Mouse (Mus musculus): ENCODE measurements around the gene Cnot2. TPM values are rescaled to one million over a fixed set of nuclear protein-coding genes. Genes with fewer than 3 reads are reported as not detected.

The Cnot2 gene
- total RNA-seq, 2 experiments from 2014 or later = 68.3 to 76.9 TPM

- intact Hi-C loops (cut with DNase I) = no loop called here
- DNase-seq (ENCODE audit: extremely low spot score in 1 of 2, low spot score in 2 of 2) = no peak
- no peak overlapping the region for H3K27ac ChIP-seq
- TF ChIP-seq CTCF (IDR thresholded peaks at IDR 0.05) = no peak
- H3K4me3 ChIP-seq = no peak overlapping the region
Measured at GRCm38 (mm10) chr10:116557166-116557565, 24.1 kb downstream of the Cnot2 start.

GRCm38 (mm10) chr10:116554434-116554833 lies 26.9 kb downstream of the Cnot2 start:
- DNase-seq (ENCODE audit: extremely low spot score in 1 of 2, low spot score in 2 of 2) = no peak
- peak; percentile 28; the same call in 1 of the 2 replicates for TF ChIP-seq CTCF (IDR thresholded peaks at IDR 0.05)
- intact Hi-C loops (cut with DNase I) = no loop called here
- Histone ChIP-seq H3K4me3 (no peak overlapping the region), H3K27ac (no peak overlapping the region)

- no peak overlapping the region for H3K27ac ChIP-seq
- TF ChIP-seq CTCF (IDR thresholded peaks at IDR 0.05) = no peak
- H3K4me3 ChIP-seq = no peak overlapping the region
- intact Hi-C loops (cut with DNase I) = no loop called here
- DNase-seq (ENCODE audit: extremely low spot score in 1 of 2, low spot score in 2 of 2) = no peak
Measured at GRCm38 (mm10) chr10:116547958-116548357, 33.4 kb downstream of the Cnot2 start.

GRCm38 (mm10) chr10:116546177-116546576 lies 35.1 kb downstream of the Cnot2 start:
- no peak for TF ChIP-seq CTCF (IDR thresholded peaks at IDR 0.05)
- Histone ChIP-seq H3K4me3 (no peak overlapping the region), H3K27ac (no peak overlapping the region)
- DNase-seq (ENCODE audit: extremely low spot score in 1 of 2, low spot score in 2 of 2) = no peak
- intact Hi-C loops (cut with DNase I) = no loop called here

GRCm38 (mm10) chr10:116543061-116543460 lies 38.2 kb downstream of the Cnot2 start:
- Histone ChIP-seq H3K27ac (no peak overlapping the region), H3K4me3 (no peak overlapping the region)
- TF ChIP-seq CTCF (IDR thresholded peaks at IDR 0.05) = no peak
- intact Hi-C loops (cut with DNase I) = no loop called here
- no peak for DNase-seq (ENCODE audit: extremely low spot score in 1 of 2, low spot score in 2 of 2)

GRCm38 (mm10) chr10:116540750-116541149 lies 40.6 kb downstream of the Cnot2 start:
- no peak for TF ChIP-seq CTCF (IDR thresholded peaks at IDR 0.05)
- intact Hi-C loops (cut with DNase I) = no loop called here
- Histone ChIP-seq H3K4me3 (no peak overlapping the region), H3K27ac (no peak overlapping the region)
- no peak for DNase-seq (ENCODE audit: extremely low spot score in 1 of 2, low spot score in 2 of 2)

GRCm38 (mm10) chr10:116537495-116537894 lies 43.8 kb downstream of the Cnot2 start:
- TF ChIP-seq CTCF (IDR thresholded peaks at IDR 0.05) = no peak
- DNase-seq (ENCODE audit: extremely low spot score in 1 of 2, low spot score in 2 of 2) = no peak
- H3K4me3 ChIP-seq = no peak overlapping the region
- intact Hi-C loops (cut with DNase I) = no loop called here
- H3K27ac ChIP-seq = no peak overlapping the region

- DNase-seq (ENCODE audit: extremely low spot score in 1 of 2, low spot score in 2 of 2) = no peak
- TF ChIP-seq CTCF (IDR thresholded peaks at IDR 0.05) = no peak
- intact Hi-C loops (cut with DNase I) = loop anchor here (5.0 kb wide), 1 partner anchor 313 kb away; no protein-coding TSS in a partner anchor
- no peak overlapping the region for H3K4me3 ChIP-seq
- H3K27ac ChIP-seq = no peak overlapping the region
Measured at GRCm38 (mm10) chr10:116534278-116534677, 47.0 kb downstream of the Cnot2 start.

- Histone ChIP-seq H3K27ac (no peak overlapping the region), H3K4me3 (no peak overlapping the region)
- TF ChIP-seq CTCF (IDR thresholded peaks at IDR 0.05) = no peak
- intact Hi-C loops (cut with DNase I) = loop anchor here (5.0 kb wide), 1 partner anchor 315 kb away; no protein-coding TSS in a partner anchor
- DNase-seq (ENCODE audit: extremely low spot score in 1 of 2, low spot score in 2 of 2) = no peak
Measured at GRCm38 (mm10) chr10:116532561-116532960, 48.8 kb downstream of the Cnot2 start.

- peak; percentile 32 for TF ChIP-seq CTCF (IDR thresholded peaks at IDR 0.05)
- Histone ChIP-seq H3K4me3 (no peak overlapping the region), H3K27ac (no peak overlapping the region)
- intact Hi-C loops (cut with DNase I) = loop anchor here (5.0 kb wide), 1 partner anchor 316 kb away; no protein-coding TSS in a partner anchor
- no peak for DNase-seq (ENCODE audit: extremely low spot score in 1 of 2, low spot score in 2 of 2)
Measured at GRCm38 (mm10) chr10:116531063-116531462, 50.2 kb downstream of the Cnot2 start.

GRCm38 (mm10) chr10:116519588-116519987 lies 61.7 kb downstream of the Cnot2 start:
- Histone ChIP-seq H3K27ac (no peak overlapping the region), H3K4me3 (no peak overlapping the region)
- no peak for TF ChIP-seq CTCF (IDR thresholded peaks at IDR 0.05)
- intact Hi-C loops (cut with DNase I) = no loop called here
- DNase-seq (ENCODE audit: extremely low spot score in 1 of 2, low spot score in 2 of 2) = no peak

GRCm38 (mm10) chr10:116515590-116515989 lies 65.7 kb downstream of the Cnot2 start:
- intact Hi-C loops (cut with DNase I) = no loop called here
- DNase-seq (ENCODE audit: extremely low spot score in 1 of 2, low spot score in 2 of 2) = no peak
- Histone ChIP-seq H3K27ac (no peak overlapping the region), H3K4me3 (no peak overlapping the region)
- no peak for TF ChIP-seq CTCF (IDR thresholded peaks at IDR 0.05)

- intact Hi-C loops (cut with DNase I) = no loop called here
- Histone ChIP-seq H3K27ac (no peak overlapping the region), H3K4me3 (no peak overlapping the region)
- no peak for TF ChIP-seq CTCF (IDR thresholded peaks at IDR 0.05)
- DNase-seq (ENCODE audit: extremely low spot score in 1 of 2, low spot score in 2 of 2) = no peak
Measured at GRCm38 (mm10) chr10:116515158-116515557, 66.2 kb downstream of the Cnot2 start.

All from left cerebral cortex, adult 2 months (tissue).